Mouse (Mus musculus): ENCODE measurements around the gene Hes6. TPM values are rescaled to one million over a fixed set of nuclear protein-coding genes. Genes with fewer than 3 reads are reported as not detected.

Gene Hes6
- total and polyA plus RNA-seq, 2 experiments from 2014 or later = 113 to 119 TPM

DNA sequence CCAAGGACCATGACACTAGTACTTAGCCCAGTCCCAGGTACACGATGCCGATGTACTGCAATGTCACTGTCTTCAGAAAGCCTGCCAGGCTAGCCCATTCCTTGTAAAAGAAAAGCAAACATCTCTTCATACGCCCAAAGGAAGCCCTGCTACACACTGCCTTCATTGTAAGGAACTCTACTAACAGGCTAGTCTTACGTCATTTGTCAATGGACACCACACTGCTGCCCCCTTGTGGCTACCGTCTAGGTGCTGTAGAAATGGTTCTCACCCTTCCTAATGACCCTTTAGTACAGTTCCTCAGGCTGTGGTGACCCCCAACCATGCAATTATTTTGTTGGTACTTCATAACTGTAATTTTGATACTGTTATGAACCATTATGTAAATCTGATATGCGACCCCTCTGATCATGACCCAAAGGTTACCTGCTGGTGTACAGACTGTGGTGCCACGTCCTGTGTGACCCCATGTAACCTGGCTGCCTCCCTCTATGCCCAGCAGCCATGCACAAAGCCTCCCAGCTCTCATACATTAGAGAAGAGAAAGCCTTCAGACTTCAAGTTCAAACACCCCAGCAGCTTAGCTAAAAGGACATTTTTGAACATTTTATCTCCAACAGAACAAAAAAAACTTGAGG is 33.3 kb downstream of the Hes6 start:
- 56% methylated on average over 7 of the region's 7 CpGs for WGBS
- no peaks in the 10 kb centered on the region for H3K27me3 ChIP-seq (ENCODE audit: insufficient read depth, low read length)
- no peak overlapping the region for H3K4me2 ChIP-seq (ENCODE audit: low read depth, low read length, poor library complexity, severe bottlenecking)
- H3K9me3 ChIP-seq (ENCODE audit: low read length) = no peaks in the 10 kb centered on the region
- H3K27ac ChIP-seq (ENCODE audit: low read depth, low read length) = no peak overlapping the region
- peak; percentile 95 for TF ChIP-seq CTCF (IDR thresholded peaks at IDR 0.05)
- ATAC-seq (ENCODE audit: low FRiP score) (peak; percentile 78), DNase-seq (ENCODE audit: low spot score) (peak; percentile 90)
- no peak overlapping the region for H3K4me3 ChIP-seq (ENCODE audit: low read depth, low read length)
- H3K36me3 ChIP-seq (ENCODE audit: insufficient read depth, low read length) = peaks cover 74% of the 10 kb centered on the region
- H3K4me1 ChIP-seq (ENCODE audit: insufficient read depth, low read length) = no peaks in the 10 kb centered on the region
- H3K9ac ChIP-seq (replicated peaks; ENCODE audit: low read length, poor library complexity, severe bottlenecking) = no peak overlapping the region

- DNase-seq (ENCODE audit: low spot score) (no peak), ATAC-seq (ENCODE audit: low FRiP score) (no peak)
- 92% methylated on average over 6 of the region's 6 CpGs for WGBS
- no peak overlapping the region for H3K9ac ChIP-seq (replicated peaks; ENCODE audit: low read length, poor library complexity, severe bottlenecking)
- TF ChIP-seq CTCF (IDR thresholded peaks at IDR 0.05) = no peak
- H3K27me3 ChIP-seq (ENCODE audit: insufficient read depth, low read length) = no peaks in the 10 kb centered on the region
- H3K4me3 ChIP-seq (ENCODE audit: low read depth, low read length) = no peak overlapping the region
- H3K9me3 ChIP-seq (ENCODE audit: low read length) = no peaks in the 10 kb centered on the region
- H3K4me2 ChIP-seq (ENCODE audit: low read depth, low read length, poor library complexity, severe bottlenecking) = no peak overlapping the region
- peaks cover 75% of the 10 kb centered on the region for H3K36me3 ChIP-seq (ENCODE audit: insufficient read depth, low read length)
- no peaks in the 10 kb centered on the region for H3K4me1 ChIP-seq (ENCODE audit: insufficient read depth, low read length)
- H3K27ac ChIP-seq (ENCODE audit: low read depth, low read length) = no peak overlapping the region
Measured at GRCm38 (mm10) chr1:91373414-91373835, 40.4 kb downstream of the Hes6 start.

- WGBS = 89% methylated on average over 23 of the region's 23 CpGs
- Histone ChIP-seq H3K4me2 (ENCODE audit: low read depth, low read length, poor library complexity, severe bottlenecking) (no peak overlapping the region), H3K27ac (ENCODE audit: low read depth, low read length) (no peak overlapping the region), H3K9ac (replicated peaks; ENCODE audit: low read length, poor library complexity, severe bottlenecking) (no peak overlapping the region), H3K4me1 (ENCODE audit: insufficient read depth, low read length) (peaks cover 3% of the 10 kb centered on the region; the same call in 1 of the 2 replicates), H3K4me3 (ENCODE audit: low read depth, low read length) (no peak overlapping the region), H3K27me3 (ENCODE audit: insufficient read depth, low read length) (0 out of 2 replicates have a peak, but pooled peaks cover 3% of the 10 kb centered on the region), H3K9me3 (ENCODE audit: low read length) (no peaks in the 10 kb centered on the region), H3K36me3 (ENCODE audit: insufficient read depth, low read length) (peaks cover 44% of the 10 kb centered on the region)
- ATAC-seq (ENCODE audit: low FRiP score) = no peak
- no peak for TF ChIP-seq CTCF (IDR thresholded peaks at IDR 0.05)
- no peak for DNase-seq (ENCODE audit: low spot score)
Measured at GRCm38 (mm10) chr1:91370055-91370454, 43.8 kb downstream of the Hes6 start.

- 75% methylated on average over 4 of the region's 4 CpGs for WGBS
- H3K4me1 ChIP-seq (ENCODE audit: insufficient read depth, low read length) = peaks cover 3% of the 10 kb centered on the region; the same call in 1 of the 2 replicates
- H3K4me3 ChIP-seq (ENCODE audit: low read depth, low read length) = no peak overlapping the region
- H3K9me3 ChIP-seq (ENCODE audit: low read length) = no peaks in the 10 kb centered on the region
- DNase-seq (ENCODE audit: low spot score) = no peak
- H3K36me3 ChIP-seq (ENCODE audit: insufficient read depth, low read length) = peaks cover 39% of the 10 kb centered on the region
- no peak for ATAC-seq (ENCODE audit: low FRiP score)
- H3K4me2 ChIP-seq (ENCODE audit: low read depth, low read length, poor library complexity, severe bottlenecking) = no peak overlapping the region
- H3K27me3 ChIP-seq (ENCODE audit: insufficient read depth, low read length) = 0 out of 2 replicates have a peak, but pooled peaks cover 3% of the 10 kb centered on the region
- H3K27ac ChIP-seq (ENCODE audit: low read depth, low read length) = no peak overlapping the region
- no peak for TF ChIP-seq CTCF (IDR thresholded peaks at IDR 0.05)
- H3K9ac ChIP-seq (replicated peaks; ENCODE audit: low read length, poor library complexity, severe bottlenecking) = no peak overlapping the region
Measured at GRCm38 (mm10) chr1:91369408-91369807, 44.4 kb downstream of the Hes6 start.

- H3K4me1 ChIP-seq (ENCODE audit: insufficient read depth, low read length) = peaks cover 3% of the 10 kb centered on the region; the same call in 1 of the 2 replicates
- peaks cover 18% of the 10 kb centered on the region for H3K36me3 ChIP-seq (ENCODE audit: insufficient read depth, low read length)
- 0 out of 2 replicates have a peak, but pooled peaks cover 3% of the 10 kb centered on the region for H3K27me3 ChIP-seq (ENCODE audit: insufficient read depth, low read length)
- WGBS = 93% methylated on average over 3 of the region's 3 CpGs
- ATAC-seq (ENCODE audit: low FRiP score) (no peak), DNase-seq (ENCODE audit: low spot score) (no peak)
- no peak overlapping the region for H3K4me3 ChIP-seq (ENCODE audit: low read depth, low read length)
- no peaks in the 10 kb centered on the region for H3K9me3 ChIP-seq (ENCODE audit: low read length)
- no peak for TF ChIP-seq CTCF (IDR thresholded peaks at IDR 0.05)
- no peak overlapping the region for H3K4me2 ChIP-seq (ENCODE audit: low read depth, low read length, poor library complexity, severe bottlenecking)
- no peak overlapping the region for H3K9ac ChIP-seq (replicated peaks; ENCODE audit: low read length, poor library complexity, severe bottlenecking)
- no peak overlapping the region for H3K27ac ChIP-seq (ENCODE audit: low read depth, low read length)
Measured at GRCm38 (mm10) chr1:91367295-91367694, 46.5 kb downstream of the Hes6 start.
